Comparison of ENCODE assay signal across 13 mouse cellular contexts in genomic region chr8:45110813-45111104, GRCm38 (mm10). TPM values are rescaled to one million over a fixed set of nuclear protein-coding genes. Genes with fewer than 3 reads are reported as not detected.
DNase-seq lines count a peak whose midpoint lies in the region; ATAC-seq and TF ChIP-seq lines count a peak whose summit lies in the region.
"Had no signal": no experiment of that assay in that cellular context is flagged by ENCODE, and none has a peak within 500 bp of the region (broad histone marks: within the 10 kb centered on the region; RNA-seq: fewer than 3 reads in every experiment).

No protein-coding gene starts in this region.

- H3K9ac ChIP-seq in intestine, embryonic 14.5 days (ENCODE audit: low read length): no peak overlapping the region
- no peak overlapping the region for H3K9ac ChIP-seq in intestine, embryonic 16.5 days (ENCODE audit: low read depth, low read length)
- H3K9ac ChIP-seq in embryonic facial prominence, embryonic 14.5 days (ENCODE audit: low read depth, low read length): no peak overlapping the region
- H3K9ac ChIP-seq in hindbrain, embryonic 15.5 days: no peak overlapping the region
- no peak overlapping the region for H3K9ac ChIP-seq in midbrain, postnatal 0 days (replicated peaks; ENCODE audit: low read length, poor library complexity, severe bottlenecking)
- H3K9ac ChIP-seq in liver, embryonic 11.5 days (ENCODE audit: low read depth, low read length): no peak overlapping the region

- peak overlapping the region; percentile 38 for H3K4me2 ChIP-seq in intestine, embryonic 14.5 days (ENCODE audit: low read length)
- H3K4me2 ChIP-seq in intestine, embryonic 16.5 days (ENCODE audit: low read depth, low read length): no peak overlapping the region; the same call in 1 of the 2 replicates
- peak overlapping the region; percentile 56 for H3K4me2 ChIP-seq in embryonic facial prominence, embryonic 14.5 days (ENCODE audit: low read depth, low read length)
- peak overlapping the region; percentile 62 for H3K4me2 ChIP-seq in hindbrain, embryonic 15.5 days
- H3K4me2 ChIP-seq in midbrain, postnatal 0 days (ENCODE audit: low read depth, low read length, poor library complexity, severe bottlenecking): peak overlapping the region; percentile 58
- no peak overlapping the region for H3K4me2 ChIP-seq in liver, embryonic 11.5 days

- H3K9me3 ChIP-seq in intestine, embryonic 14.5 days (ENCODE audit: control insufficient read depth, low read length): no peaks in the 10 kb centered on the region
- H3K9me3 ChIP-seq in intestine, embryonic 16.5 days (ENCODE audit: control insufficient read depth, low read length): no peaks in the 10 kb centered on the region
- H3K9me3 ChIP-seq in embryonic facial prominence, embryonic 14.5 days (ENCODE audit: control insufficient read depth, low read length): no peaks in the 10 kb centered on the region
- no peaks in the 10 kb centered on the region for H3K9me3 ChIP-seq in hindbrain, embryonic 15.5 days
- no peaks in the 10 kb centered on the region for H3K9me3 ChIP-seq in midbrain, postnatal 0 days (ENCODE audit: low read length)
- H3K9me3 ChIP-seq in liver, embryonic 11.5 days (ENCODE audit: control insufficient read depth, low read length): no peaks in the 10 kb centered on the region

- no peak for TF ChIP-seq CTCF in midbrain, postnatal 0 days (IDR thresholded peaks at IDR 0.05)

- DNase-seq in intestine, embryonic 14.5 days (ENCODE audit: low spot score): no peak
- no peak for DNase-seq in embryonic facial prominence, embryonic 14.5 days (ENCODE audit: low spot score)
- DNase-seq in midbrain, postnatal 0 days (ENCODE audit: low spot score): no peak
- no peak for DNase-seq in retina, postnatal 1 day
- DNase-seq in liver, embryonic 11.5 days (ENCODE audit: low spot score): no peak
- DNase-seq in embryo, embryonic 10.5 days (ENCODE audit: low spot score): no peak
- DNase-seq: heart, adult 11 months; kidney, postnatal 14 days had no signal

- 32% methylated on average over 5 of the region's 5 CpGs for WGBS in intestine, embryonic 14.5 days
- 40% methylated on average over 5 of the region's 5 CpGs for WGBS in intestine, embryonic 16.5 days
- WGBS in embryonic facial prominence, embryonic 14.5 days: 44% methylated on average over 5 of the region's 5 CpGs
- WGBS in hindbrain, embryonic 15.5 days: 57% methylated on average over 5 of the region's 5 CpGs
- 60% methylated on average over 5 of the region's 5 CpGs for WGBS in midbrain, postnatal 0 days
- 36% methylated on average over 5 of the region's 5 CpGs for WGBS in liver, embryonic 11.5 days

- H3K4me3 ChIP-seq in intestine, embryonic 14.5 days (ENCODE audit: low read depth, low read length): no peak overlapping the region
- H3K4me3 ChIP-seq in intestine, embryonic 16.5 days (ENCODE audit: low read length): no peak overlapping the region
- H3K4me3 ChIP-seq in embryonic facial prominence, embryonic 14.5 days (ENCODE audit: low read depth, low read length): 0 out of 2 replicates have a peak overlapping the region, but pooled peaks have one; percentile 24
- H3K4me3 ChIP-seq in hindbrain, embryonic 15.5 days: peak overlapping the region; percentile 36; the same call in 1 of the 2 replicates
- H3K4me3 ChIP-seq in midbrain, postnatal 0 days (ENCODE audit: low read depth, low read length): peak overlapping the region; percentile 33; the same call in 1 of the 2 replicates
- H3K4me3 ChIP-seq in liver, embryonic 11.5 days (ENCODE audit: low read depth, low read length): no peak overlapping the region

- H3K27me3 ChIP-seq in intestine, embryonic 14.5 days (replicated peaks; ENCODE audit: control insufficient read depth, insufficient read depth, low read length): 0 out of 2 replicates have a peak, but pooled peaks cover 10% of the 10 kb centered on the region
- H3K27me3 ChIP-seq in intestine, embryonic 16.5 days (replicated peaks; ENCODE audit: control insufficient read depth, insufficient read depth, low read length): peaks cover 4% of the 10 kb centered on the region; the same call in 1 of the 2 replicates
- peaks cover 15% of the 10 kb centered on the region; the same call in 1 of the 2 replicates for H3K27me3 ChIP-seq in embryonic facial prominence, embryonic 14.5 days (replicated peaks; ENCODE audit: control insufficient read depth, insufficient read depth, low read length)
- H3K27me3 ChIP-seq in hindbrain, embryonic 15.5 days: no peaks in the 10 kb centered on the region
- H3K27me3 ChIP-seq in midbrain, postnatal 0 days (ENCODE audit: insufficient read depth, low read length): no peaks in the 10 kb centered on the region
- peaks cover 4% of the 10 kb centered on the region; the same call in 1 of the 2 replicates for H3K27me3 ChIP-seq in liver, embryonic 11.5 days (replicated peaks; ENCODE audit: control insufficient read depth, insufficient read depth, low read length)

- no peak overlapping the region for H3K27ac ChIP-seq in intestine, embryonic 14.5 days (ENCODE audit: low read depth)
- H3K27ac ChIP-seq in intestine, embryonic 16.5 days (ENCODE audit: low read length): no peak overlapping the region
- no peak overlapping the region for H3K27ac ChIP-seq in embryonic facial prominence, embryonic 14.5 days (replicated peaks; ENCODE audit: low read depth, low read length)
- H3K27ac ChIP-seq in hindbrain, embryonic 15.5 days (replicated peaks): no peak overlapping the region
- H3K27ac ChIP-seq in midbrain, postnatal 0 days (ENCODE audit: low read depth, low read length): no peak overlapping the region
- H3K27ac ChIP-seq in liver, embryonic 11.5 days (ENCODE audit: low read depth, low read length): no peak overlapping the region

- H3K36me3 ChIP-seq in intestine, embryonic 14.5 days (ENCODE audit: control insufficient read depth, insufficient read depth, low read length): no peaks in the 10 kb centered on the region
- H3K36me3 ChIP-seq in intestine, embryonic 16.5 days (ENCODE audit: control insufficient read depth, insufficient read depth, low read length): no peaks in the 10 kb centered on the region
- no peaks in the 10 kb centered on the region for H3K36me3 ChIP-seq in embryonic facial prominence, embryonic 14.5 days (ENCODE audit: control insufficient read depth, insufficient read depth, low read length)
- no peaks in the 10 kb centered on the region for H3K36me3 ChIP-seq in hindbrain, embryonic 15.5 days
- H3K36me3 ChIP-seq in midbrain, postnatal 0 days (ENCODE audit: insufficient read depth, low read length): no peaks in the 10 kb centered on the region
- H3K36me3 ChIP-seq in liver, embryonic 11.5 days (ENCODE audit: control insufficient read depth, insufficient read depth, low read length): no peaks in the 10 kb centered on the region

- H3K4me1 ChIP-seq in intestine, embryonic 14.5 days (replicated peaks; ENCODE audit: control insufficient read depth, insufficient read depth, low read length): peaks cover 5% of the 10 kb centered on the region; the same call in 1 of the 2 replicates
- H3K4me1 ChIP-seq in intestine, embryonic 16.5 days (ENCODE audit: control insufficient read depth, insufficient read depth, low read length): peaks cover 10% of the 10 kb centered on the region
- 0 out of 2 replicates have a peak, but pooled peaks cover 3% of the 10 kb centered on the region for H3K4me1 ChIP-seq in embryonic facial prominence, embryonic 14.5 days (ENCODE audit: control insufficient read depth, insufficient read depth, low read length)
- peaks cover 20% of the 10 kb centered on the region for H3K4me1 ChIP-seq in hindbrain, embryonic 15.5 days (replicated peaks)
- no peaks in the 10 kb centered on the region for H3K4me1 ChIP-seq in midbrain, postnatal 0 days (ENCODE audit: insufficient read depth, low read length)
- no peaks in the 10 kb centered on the region for H3K4me1 ChIP-seq in liver, embryonic 11.5 days (replicated peaks; ENCODE audit: control insufficient read depth, insufficient read depth, low read length)

- ATAC-seq in intestine, embryonic 14.5 days (replicated peaks; ENCODE audit: low FRiP score, low TSS enrichment, low read depth): no peak
- ATAC-seq in intestine, embryonic 16.5 days: no peak
- ATAC-seq in embryonic facial prominence, embryonic 14.5 days (ENCODE audit: low read depth): no peak
- 0 out of 2 replicates have a peak, but pooled peaks have one; percentile 32 for ATAC-seq in hindbrain, embryonic 15.5 days (ENCODE audit: low FRiP score, low read depth)
- no peak for ATAC-seq in midbrain, postnatal 0 days (ENCODE audit: low FRiP score)
- ATAC-seq in liver, embryonic 11.5 days (replicated peaks; ENCODE audit: low FRiP score): no peak
- ATAC-seq: CD4-positive, CD25-positive, alpha-beta regulatory T cell, adult 4 months had no signal

RNA-seq across cellular contexts. Expression of gene Mtnr1a, which starts 41.8 kb away (rescaled TPM):
- 0.11 and 0.15 TPM in 2 replicates for polyA plus RNA-seq in intestine, embryonic 14.5 days (2014; fragmentation: Nextera tagmentation; extraction: Ambion mirVana)
- polyA plus RNA-seq in intestine, embryonic 16.5 days (2015; fragmentation: Nextera tagmentation; extraction: Ambion mirVana): 0.49 and 0.50 TPM in 2 replicates
- 0.34 TPM in 1 of 2 replicates, not detected in the other for polyA plus RNA-seq in embryonic facial prominence, embryonic 14.5 days (2014; fragmentation: Nextera tagmentation; extraction: Ambion mirVana)
- 0.51 and 0.58 TPM in 2 replicates for polyA plus RNA-seq in hindbrain, embryonic 15.5 days (2015; fragmentation: Nextera tagmentation; extraction: Ambion mirVana)
- 0.52 and 0.77 TPM in 2 replicates for total RNA-seq in midbrain, postnatal 0 days (2014; rRNA removed)
- polyA plus RNA-seq in midbrain, postnatal 0 days (2015; fragmentation: Nextera tagmentation; extraction: Ambion mirVana): 0.10 and 0.49 TPM in 2 replicates
- polyA plus RNA-seq in liver, embryonic 11.5 days (2014; fragmentation: Nextera tagmentation; extraction: Ambion mirVana): not detected in 2 replicates
- polyA plus RNA-seq: CD4-positive, CD25-positive, alpha-beta regulatory T cell, adult 4 months; embryonic facial prominence, embryonic 11.5 days; thymus, postnatal 0 days had no signal

Comparison
In these comparisons a context has a peak if more than half of its experiments do, and no peak if none do; other contexts are left out.
1. H3K4me2 ChIP-seq: peak in intestine, embryonic 14.5 days (single experiment), embryonic facial prominence, embryonic 14.5 days (single experiment), hindbrain, embryonic 15.5 days (single experiment) and midbrain, postnatal 0 days (single experiment); none in intestine, embryonic 16.5 days (single experiment) and liver, embryonic 11.5 days (single experiment).
2. H3K4me3 ChIP-seq: peak in embryonic facial prominence, embryonic 14.5 days (single experiment), hindbrain, embryonic 15.5 days (single experiment) and midbrain, postnatal 0 days (single experiment); none in intestine, embryonic 14.5 days (single experiment), intestine, embryonic 16.5 days (single experiment) and liver, embryonic 11.5 days (single experiment).